Mouse (Mus musculus) MEL (cell line): ENCODE results near the gene Tmem232. TPM values are rescaled to one million over a fixed set of nuclear protein-coding genes. Genes with fewer than 3 reads are reported as not detected.

Experiments used
- DNase-seq: peaks from one replicate; pipeline ENCODE4 v3.0.0; 2011; ENCODE audit warnings: low read depth, low spot score
- H3K27ac ChIP-seq: 2 replicates; pipeline ENCODE4 v1.5.1; 2012; ENCODE audit warnings: low read depth, mild to moderate bottlenecking, control low read depth, low read length, moderate library complexity; ENCODE audit not compliant: control insufficient read depth
- H3K27me3 ChIP-seq, 2 experiments: fragments of 150-350 bp in 1 of 2; sonication (generic) in 1 of 2; 2 replicates each; pipeline ENCODE4 v1.6.1; 2012; ENCODE audit warnings: low read length in 2 of 2, mild to moderate bottlenecking in 2 of 2, improper control_type of control experiment in 1 of 2, moderate library complexity in 1 of 2; ENCODE audit not compliant: insufficient read depth in 2 of 2, control insufficient read depth in 1 of 2
- H3K36me3 ChIP-seq, 2 experiments: 2 replicates each; pipeline ENCODE4 v1.6.1; 2012 to 2014; ENCODE audit warnings: low read length in 2 of 2, improper control_type of control experiment in 1 of 2, inconsistent platforms in 1 of 2, mild to moderate bottlenecking in 1 of 2; ENCODE audit not compliant: insufficient read depth in 2 of 2, control insufficient read depth in 1 of 2
- H3K4me1 ChIP-seq, 2 experiments: fragments of 150-350 bp in 1 of 2; sonication (generic) in 1 of 2; 2 replicates each; pipeline ENCODE4 v1.6.1; 2012; ENCODE audit warnings: low read length in 2 of 2, improper control_type of control experiment in 1 of 2, mild to moderate bottlenecking in 1 of 2; ENCODE audit not compliant: insufficient read depth in 2 of 2, control insufficient read depth in 1 of 2
- H3K4me3 ChIP-seq, 2 experiments: fragments of 150-350 bp in 1 of 2; sonication (generic) in 1 of 2; 2 replicates each; pipeline ENCODE4 v1.5.1; 2012; ENCODE audit warnings: low read depth in 2 of 2, low read length in 2 of 2, mild to moderate bottlenecking in 2 of 2, moderate library complexity in 2 of 2, control low read depth in 1 of 2, improper control_type of control experiment in 1 of 2; ENCODE audit not compliant: control insufficient read depth in 1 of 2, insufficient read depth in 1 of 2
- H3K79me2 ChIP-seq: 2 replicates; pipeline ENCODE4 v1.6.1; 2012; ENCODE audit warnings: mild to moderate bottlenecking, low read length, moderate library complexity; ENCODE audit not compliant: control insufficient read depth, poor library complexity, insufficient read depth
- H3K9ac ChIP-seq: 2 replicates; pipeline ENCODE4 v1.6.1; 2012; ENCODE audit warnings: low read depth, mild to moderate bottlenecking, control low read depth, low read length, moderate library complexity; ENCODE audit not compliant: control insufficient read depth, poor library complexity, severe bottlenecking
- H3K9me3 ChIP-seq: fragments of 150-350 bp; sonication (generic); replicated peaks from 2 replicates; pipeline ENCODE4 v1.6.1; 2012; ENCODE audit warnings: mild to moderate bottlenecking, low read length, improper control_type of control experiment, moderate library complexity; ENCODE audit not compliant: insufficient read depth
- CTCF ChIP-seq, 3 experiments: IDR thresholded peaks in 2 of 3; conservative IDR thresholded peaks in 1 of 3; 2 replicates each; pipeline ENCODE4 v1.5.1; 2011 to 2012; ENCODE audit warnings: low read length in 3 of 3, low read depth in 2 of 3, mild to moderate bottlenecking in 2 of 3, improper control_type of control experiment in 1 of 3, inconsistent platforms in 1 of 3, mixed read lengths in 1 of 3, moderate library complexity in 1 of 3; ENCODE audit not compliant: control insufficient read depth in 1 of 3, insufficient read depth in 1 of 3, poor library complexity in 1 of 3, severe bottlenecking in 1 of 3
- E2F4 ChIP-seq: IDR thresholded peaks from 2 replicates; pipeline ENCODE4 v1.6.1; 2011; ENCODE audit warnings: low read depth, low read length, improper control_type of control experiment, borderline replicate concordance
- EP300 ChIP-seq, 2 experiments: IDR thresholded peaks; 2 replicates each; pipeline ENCODE4 v1.6.1; 2011; ENCODE audit warnings: improper control_type of control experiment in 2 of 2, low read length in 2 of 2, low read depth in 1 of 2, mild to moderate bottlenecking in 1 of 2
- ETS1 ChIP-seq: IDR thresholded peaks from 2 replicates; pipeline ENCODE4 v1.6.1; 2012; ENCODE audit warnings: low read depth, mild to moderate bottlenecking, inconsistent platforms, low read length, improper control_type of control experiment, moderate library complexity
- GATA1 ChIP-seq: IDR thresholded peaks from 2 replicates; pipeline ENCODE4 v1.6.1; 2011; ENCODE audit warnings: low read depth, low read length, improper control_type of control experiment
- HCFC1 ChIP-seq: IDR thresholded peaks from 2 replicates; pipeline ENCODE4 v1.6.1; 2012; ENCODE audit warnings: low read depth, mild to moderate bottlenecking, inconsistent platforms, low read length, improper control_type of control experiment, moderate library complexity
- JUND ChIP-seq: IDR thresholded peaks from 2 replicates; pipeline ENCODE4 v1.6.1; 2011; ENCODE audit warnings: low read depth, mild to moderate bottlenecking, improper control_type of control experiment, low read length
- KAT2A ChIP-seq: conservative IDR thresholded peaks from 2 replicates; pipeline ENCODE4 v1.6.1; 2012; ENCODE audit warnings: low read depth, low read length, improper control_type of control experiment, inconsistent platforms
- MAZ ChIP-seq: IDR thresholded peaks from 2 replicates; pipeline ENCODE4 v1.6.1; 2012; ENCODE audit warnings: low read depth, mild to moderate bottlenecking, inconsistent platforms, low read length, improper control_type of control experiment
- NELFE ChIP-seq: IDR thresholded peaks from 2 replicates; pipeline ENCODE4 v1.6.1; 2011; ENCODE audit warnings: low read depth, low read length, improper control_type of control experiment
- POLR2A ChIP-seq, 2 experiments: IDR thresholded peaks; 2 replicates each; pipeline ENCODE4 v1.6.1; 2011 to 2012; ENCODE audit warnings: low read length in 2 of 2, mild to moderate bottlenecking in 2 of 2, control low read depth in 1 of 2, improper control_type of control experiment in 1 of 2, low read depth in 1 of 2, moderate library complexity in 1 of 2; ENCODE audit not compliant: control insufficient read depth in 1 of 2, insufficient read depth in 1 of 2, poor library complexity in 1 of 2
- POLR2AphosphoS2 ChIP-seq: IDR thresholded peaks from 2 replicates; pipeline ENCODE4 v1.6.1; 2011; ENCODE audit warnings: low read length, improper control_type of control experiment
- POLR2AphosphoS5 ChIP-seq: IDR thresholded peaks from 2 replicates; pipeline ENCODE4 v1.6.1; 2012; ENCODE audit warnings: low read depth, borderline replicate concordance, mild to moderate bottlenecking, inconsistent platforms, low read length, moderate library complexity, mixed read lengths
- RAD21 ChIP-seq: IDR thresholded peaks from 2 replicates; pipeline ENCODE4 v1.6.1; 2011; ENCODE audit warnings: mild to moderate bottlenecking, low read depth, low read length, improper control_type of control experiment
- SIN3A ChIP-seq: IDR thresholded peaks from 2 replicates; pipeline ENCODE4 v1.6.1; 2012; ENCODE audit warnings: low read length, improper control_type of control experiment, inconsistent platforms
- TAL1 ChIP-seq: IDR thresholded peaks from 2 replicates; pipeline ENCODE4 v1.6.1; 2012; ENCODE audit warnings: mild to moderate bottlenecking, inconsistent platforms, low read length, moderate library complexity, mixed read lengths
- polyA plus RNA-seq, 2 experiments: library from polyadenylated mRNA; stranded (reverse) in 1 of 2; unstranded in 1 of 2; fragments of >175 nt in 1 of 2; fragments of >200 nt in 1 of 2; gene quantifications; 2 replicates each; pipeline versions ENCODE4 v1.2.1 to v1.2.4; 2012; ENCODE audit warnings: low replicate concordance in 2 of 2, low read depth in 1 of 2; ENCODE audit not compliant: insufficient read length in 2 of 2, insufficient read depth in 1 of 2, missing spikeins in 1 of 2
- total RNA-seq: library from RNA; depleted of rRNA; stranded (reverse); fragments of 300-350 nt; gene quantifications from 2 replicates; pipeline ENCODE4 v1.2.3, GENCODE M21; 2012

The Tmem232 gene
- total and polyA plus RNA-seq, 3 experiments, result 0.04 TPM; not detected in 2

DNA sequence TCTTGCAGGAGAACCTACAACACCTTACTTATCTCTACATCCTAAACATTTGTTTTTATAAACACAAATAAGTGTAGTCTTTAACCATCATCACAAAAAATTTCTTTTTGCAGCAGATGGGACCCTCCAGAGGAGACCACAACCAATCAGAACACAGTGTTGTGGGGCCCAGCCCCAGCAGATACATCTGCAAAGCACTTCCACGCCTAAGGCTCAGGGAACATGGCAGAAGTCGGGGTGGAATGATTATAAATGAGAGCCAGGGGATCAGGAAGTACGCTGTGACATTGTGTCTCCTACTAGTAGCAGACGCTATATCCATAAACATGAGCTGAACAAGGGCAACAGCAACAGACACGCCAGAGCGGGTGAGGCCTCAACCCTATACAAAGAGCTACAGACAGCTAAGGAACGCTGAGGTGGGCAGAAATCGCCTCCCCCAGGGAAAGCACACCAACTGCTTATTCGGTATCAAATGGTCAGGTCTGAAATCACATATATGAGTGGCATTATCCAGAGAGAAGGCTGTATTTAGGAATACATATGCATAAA, 156.1 kb downstream of the Tmem232 start:
- Histone ChIP-seq H3K27ac (no peak overlapping the region), H3K9me3 (no peaks in the 10 kb centered on the region), H3K27me3 (no peaks in the 10 kb centered on the region), H3K36me3 (no peaks in the 10 kb centered on the region), H3K79me2 (no peaks in the 10 kb centered on the region), H3K4me1 (no peaks in the 10 kb centered on the region), H3K9ac (no peak overlapping the region), H3K4me3 (no peak overlapping the region)
- DNase-seq, result no peak
- TF ChIP-seq KAT2A (no peak), POLR2AphosphoS5 (no peak), RAD21 (no peak), SIN3A (no peak), NELFE (no peak), POLR2A (IDR thresholded peaks at IDR 0.05; ENCODE audit: control insufficient read depth in 1 of 2, insufficient read depth in 1 of 2, low read depth in 1 of 2, low read length in 2 of 2, poor library complexity in 1 of 2) (no peak), E2F4 (no peak), TAL1 (no peak), EP300 (IDR thresholded peaks at IDR 0.05; ENCODE audit: low read depth in 1 of 2, low read length in 2 of 2) (no peak), JUND (no peak), CTCF (IDR thresholded peaks at IDR 0.05 in 2 of 3, conservative IDR thresholded peaks at IDR 0.05 in 1 of 3; ENCODE audit: control insufficient read depth in 1 of 3, insufficient read depth in 1 of 3, low read depth in 2 of 3, low read length in 3 of 3, poor library complexity in 1 of 3, severe bottlenecking in 1 of 3) (no peak), GATA1 (no peak), ETS1 (no peak)

DNA sequence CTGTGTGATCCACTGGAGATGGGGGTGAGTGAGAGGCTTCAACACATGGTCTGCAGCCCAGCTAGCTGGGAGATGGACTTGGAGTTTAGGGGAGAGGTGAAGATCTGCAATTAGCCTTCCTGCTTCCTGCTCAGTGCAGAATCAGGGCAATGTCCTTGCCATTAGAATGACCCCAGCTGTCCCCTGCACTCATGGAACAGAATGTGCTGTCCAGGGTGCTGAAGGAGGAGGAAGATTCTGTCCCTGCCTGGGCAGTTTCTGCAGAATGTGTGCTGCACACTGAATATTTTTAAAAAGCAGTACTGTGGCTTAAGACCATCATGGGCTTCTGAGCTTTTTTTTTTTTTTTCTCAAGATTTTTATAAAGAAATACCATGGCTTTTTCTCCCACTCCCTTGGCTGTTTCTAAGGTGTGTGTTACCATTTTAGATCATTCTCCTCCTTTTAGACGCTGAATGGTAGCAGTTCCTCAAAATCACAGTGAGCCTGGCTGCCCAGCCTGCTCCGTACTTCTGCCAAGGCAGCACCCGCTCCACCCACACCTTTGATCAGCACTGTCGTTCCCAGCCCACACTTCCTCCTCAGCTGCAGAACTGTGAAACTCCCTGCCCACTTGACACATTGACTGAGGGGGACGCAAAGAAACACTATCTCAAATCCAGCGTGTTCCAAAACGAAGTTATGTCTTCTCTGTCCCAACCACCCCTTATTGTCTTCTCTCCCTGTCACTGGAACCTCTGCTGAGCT, 170.4 kb downstream of the Tmem232 start:
- no peak overlapping the region for H3K27ac ChIP-seq
- no peaks in the 10 kb centered on the region for H3K79me2 ChIP-seq
- no peaks in the 10 kb centered on the region for H3K27me3 ChIP-seq
- H3K4me1 ChIP-seq, result no peaks in the 10 kb centered on the region
- H3K36me3 ChIP-seq, result no peaks in the 10 kb centered on the region
- peak; percentile 44 for DNase-seq
- no peak overlapping the region for H3K9ac ChIP-seq
- no peak for TF ChIP-seq MAZ
- no peak for TF ChIP-seq POLR2AphosphoS2
- TF ChIP-seq HCFC1, result no peak
- no peaks in the 10 kb centered on the region for H3K9me3 ChIP-seq
- H3K4me3 ChIP-seq, result no peak overlapping the region
